Mouse (Mus musculus): ENCODE data around the gene Kri1. TPM values are rescaled to one million over a fixed set of nuclear protein-coding genes. Genes with fewer than 3 reads are reported as not detected.
A peak's percentile ranks its signal among the peaks of the same experiment; 100 is the strongest.

Gene Kri1
- polyA plus RNA-seq, 1 experiment from 2014 or later: 8.9 TPM

GRCm38 (mm10) chr9:21250509-21250908 is 37.3 kb downstream of the Kri1 start:
- no peak for DNase-seq (ENCODE audit: low spot score)
- Histone ChIP-seq H3K4me3 (ENCODE audit: low read depth, low read length) (no peak overlapping the region), H3K4me1 (ENCODE audit: insufficient read depth, low read depth, low read length) (no peaks in the 10 kb centered on the region), H3K9me3 (ENCODE audit: low read length) (no peaks in the 10 kb centered on the region), H3K4me2 (replicated peaks; ENCODE audit: low read depth, low read length) (no peak overlapping the region), H3K27ac (ENCODE audit: low read length) (no peak overlapping the region), H3K9ac (replicated peaks; ENCODE audit: low read depth) (no peak overlapping the region), H3K27me3 (replicated peaks; ENCODE audit: insufficient read depth, low read length) (peaks cover 26% of the 10 kb centered on the region; the same call in 1 of the 2 replicates), H3K36me3 (ENCODE audit: insufficient read depth, low read length) (no peaks in the 10 kb centered on the region)
- TF ChIP-seq CTCF (IDR thresholded peaks at IDR 0.05) (no peak), EP300 (IDR thresholded peaks at IDR 0.05) (no peak)
- WGBS: 33% methylated on average over 2 of the region's 2 CpGs
- no peak for ATAC-seq

DNA sequence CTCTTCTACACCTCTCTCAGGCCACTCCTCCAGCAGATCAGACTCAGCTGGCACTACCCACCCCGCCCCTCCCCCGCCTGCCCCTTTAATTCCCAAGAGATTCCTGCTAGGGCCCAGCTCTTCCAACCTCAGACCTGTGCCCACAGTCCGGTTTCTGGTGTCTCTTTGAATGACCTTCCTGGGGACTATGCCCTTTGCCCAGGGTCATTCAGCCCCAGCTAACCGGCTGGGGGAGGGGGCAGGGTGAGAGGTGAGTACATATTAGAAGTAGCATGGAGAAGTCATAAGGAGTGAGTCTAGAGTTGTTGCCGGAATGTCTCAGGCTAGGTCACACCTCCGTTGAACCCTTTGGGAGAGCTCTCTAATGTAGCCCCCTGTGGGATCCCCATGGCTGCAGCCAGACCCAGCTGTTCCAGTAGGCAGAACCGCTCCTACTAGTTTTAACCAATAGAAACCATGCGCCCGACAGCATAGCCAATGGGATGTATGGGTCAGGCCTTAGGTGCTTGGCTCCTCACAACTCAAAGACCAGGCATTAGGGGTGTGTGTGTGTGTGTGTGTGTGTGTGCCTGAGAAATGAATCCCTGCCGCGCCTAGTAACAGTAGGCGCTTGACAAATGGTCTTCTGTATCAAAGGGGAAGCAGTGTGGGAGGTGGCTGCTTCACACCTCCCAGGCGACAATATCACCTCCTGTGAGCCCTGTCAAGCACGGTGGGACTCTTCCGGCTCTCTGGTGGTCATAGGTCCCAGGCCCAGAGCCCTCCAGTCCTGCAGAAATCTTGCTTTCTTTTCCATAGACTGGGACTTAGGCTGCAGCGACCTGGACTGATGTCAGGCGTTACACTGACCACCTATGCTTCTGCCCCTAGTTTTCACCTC is 37.9 kb downstream of the Kri1 start:
- H3K27me3 ChIP-seq (replicated peaks; ENCODE audit: insufficient read depth, low read length): peaks cover 30% of the 10 kb centered on the region

DNA sequence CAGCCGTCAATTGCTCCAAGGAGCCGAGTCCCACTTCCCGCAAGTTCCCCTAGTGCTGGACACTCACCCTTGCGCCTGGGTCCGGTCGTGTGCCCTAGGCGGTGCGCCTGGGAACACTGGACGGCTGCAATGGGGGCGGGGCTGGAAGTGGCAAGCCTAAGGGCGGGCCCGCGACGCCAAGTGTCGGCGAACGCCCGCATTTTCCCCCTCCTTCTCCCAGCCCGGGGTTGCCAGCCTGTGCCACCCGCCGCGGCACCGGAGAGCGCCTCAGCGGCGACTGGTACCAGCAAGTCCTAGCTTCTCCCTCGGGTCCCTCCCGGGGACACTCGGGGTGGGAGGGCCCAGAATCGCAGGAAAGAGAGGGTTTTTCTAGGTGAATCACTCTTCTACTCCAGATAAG is 39.4 kb downstream of the Kri1 start, which contains the start of gene S1pr5:
TSS of gene S1pr5 (minus strand) at position 118 of the 400 bp plus-strand sequence.
- H3K27me3 ChIP-seq (replicated peaks; ENCODE audit: insufficient read depth, low read length): peaks cover 46% of the 10 kb centered on the region
- no peaks in the 10 kb centered on the region for H3K36me3 ChIP-seq (ENCODE audit: insufficient read depth, low read length)
- no peak for TF ChIP-seq CTCF (IDR thresholded peaks at IDR 0.05)
- TF ChIP-seq EP300 (IDR thresholded peaks at IDR 0.05): no peak
- H3K9me3 ChIP-seq (ENCODE audit: low read length): no peaks in the 10 kb centered on the region
- H3K4me2 ChIP-seq (replicated peaks; ENCODE audit: low read depth, low read length): peak within 1 kb of the TSS; percentile 47
- H3K4me3 ChIP-seq (ENCODE audit: low read depth, low read length): peak within 1 kb of the TSS; percentile 24
- no peak within 1 kb of the TSS for H3K9ac ChIP-seq (replicated peaks; ENCODE audit: low read depth)
- H3K27ac ChIP-seq (ENCODE audit: low read length): no peak within 1 kb of the TSS
- ATAC-seq: peak; percentile 77
- under 1% methylated on average over 22 of the region's 30 CpGs for WGBS
- peaks cover 10% of the 10 kb centered on the region; the same call in 1 of the 2 replicates for H3K4me1 ChIP-seq (ENCODE audit: insufficient read depth, low read depth, low read length)
- DNase-seq (ENCODE audit: low spot score): peak; percentile 64

More for the DNA sequence above, 37.9 kb downstream of the Kri1 start:
- Histone ChIP-seq H3K36me3 (ENCODE audit: insufficient read depth, low read length) (no peaks in the 10 kb centered on the region), H3K4me3 (ENCODE audit: low read depth, low read length) (no peak overlapping the region), H3K9me3 (ENCODE audit: low read length) (no peaks in the 10 kb centered on the region), H3K27ac (ENCODE audit: low read length) (no peak overlapping the region), H3K4me1 (ENCODE audit: insufficient read depth, low read depth, low read length) (peaks cover 1% of the 10 kb centered on the region; the same call in 1 of the 2 replicates), H3K4me2 (replicated peaks; ENCODE audit: low read depth, low read length) (no peak overlapping the region), H3K9ac (replicated peaks; ENCODE audit: low read depth) (no peak overlapping the region)
- DNase-seq (ENCODE audit: low spot score): no peak
- ATAC-seq: peak; percentile 35
- no peak for TF ChIP-seq CTCF (IDR thresholded peaks at IDR 0.05)
- no peak for TF ChIP-seq EP300 (IDR thresholded peaks at IDR 0.05)
- 18% methylated on average over 17 of the region's 17 CpGs for WGBS

DNA sequence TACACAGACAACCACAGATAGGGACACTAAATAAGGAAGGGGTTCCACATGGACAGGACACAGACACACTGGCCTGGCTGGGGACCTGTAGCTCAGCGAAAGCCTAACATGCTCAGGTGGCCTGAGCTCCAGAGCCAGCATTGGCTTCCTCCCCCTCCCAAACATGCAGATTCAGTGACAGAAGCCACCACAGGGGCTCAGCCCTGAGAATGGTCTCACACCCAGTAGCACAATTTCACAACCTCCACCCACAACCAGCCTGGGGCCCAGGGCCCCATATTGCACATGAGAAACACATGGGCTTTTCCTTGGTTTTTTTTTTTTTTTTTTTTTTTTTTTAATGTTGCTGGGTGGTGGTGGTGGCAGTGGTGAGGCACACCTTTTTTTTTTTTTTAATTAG is 41.4 kb downstream of the Kri1 start:
- Histone ChIP-seq H3K4me2 (replicated peaks; ENCODE audit: low read depth, low read length) (no peak overlapping the region), H3K9me3 (ENCODE audit: low read length) (no peaks in the 10 kb centered on the region), H3K4me3 (ENCODE audit: low read depth, low read length) (no peak overlapping the region), H3K4me1 (ENCODE audit: insufficient read depth, low read depth, low read length) (peaks cover 10% of the 10 kb centered on the region; the same call in 1 of the 2 replicates), H3K27ac (ENCODE audit: low read length) (no peak overlapping the region), H3K9ac (replicated peaks; ENCODE audit: low read depth) (no peak overlapping the region), H3K36me3 (ENCODE audit: insufficient read depth, low read length) (no peaks in the 10 kb centered on the region), H3K27me3 (replicated peaks; ENCODE audit: insufficient read depth, low read length) (peaks cover 47% of the 10 kb centered on the region)
- no peak for ATAC-seq
- no peak for DNase-seq (ENCODE audit: low spot score)
- TF ChIP-seq EP300 (IDR thresholded peaks at IDR 0.05) (no peak), CTCF (IDR thresholded peaks at IDR 0.05) (no peak)
- 93% methylated on average over 1 of the region's 1 CpGs for WGBS

- Histone ChIP-seq H3K9me3 (ENCODE audit: low read length) (no peaks in the 10 kb centered on the region), H3K27me3 (replicated peaks; ENCODE audit: insufficient read depth, low read length) (peaks cover 47% of the 10 kb centered on the region), H3K4me2 (replicated peaks; ENCODE audit: low read depth, low read length) (peak overlapping the region; percentile 55), H3K9ac (replicated peaks; ENCODE audit: low read depth) (no peak overlapping the region), H3K4me1 (ENCODE audit: insufficient read depth, low read depth, low read length) (peaks cover 10% of the 10 kb centered on the region; the same call in 1 of the 2 replicates), H3K4me3 (ENCODE audit: low read depth, low read length) (peak overlapping the region; percentile 27), H3K36me3 (ENCODE audit: insufficient read depth, low read length) (no peaks in the 10 kb centered on the region; the same call in 1 of the 2 replicates), H3K27ac (ENCODE audit: low read length) (no peak overlapping the region)
- WGBS: 3% methylated on average over 16 of the region's 16 CpGs
- ATAC-seq (no peak), DNase-seq (ENCODE audit: low spot score) (no peak)
- TF ChIP-seq EP300 (IDR thresholded peaks at IDR 0.05) (no peak), CTCF (IDR thresholded peaks at IDR 0.05) (no peak)
Measured at GRCm38 (mm10) chr9:21245113-21245487, 42.7 kb downstream of the Kri1 start.

DNA sequence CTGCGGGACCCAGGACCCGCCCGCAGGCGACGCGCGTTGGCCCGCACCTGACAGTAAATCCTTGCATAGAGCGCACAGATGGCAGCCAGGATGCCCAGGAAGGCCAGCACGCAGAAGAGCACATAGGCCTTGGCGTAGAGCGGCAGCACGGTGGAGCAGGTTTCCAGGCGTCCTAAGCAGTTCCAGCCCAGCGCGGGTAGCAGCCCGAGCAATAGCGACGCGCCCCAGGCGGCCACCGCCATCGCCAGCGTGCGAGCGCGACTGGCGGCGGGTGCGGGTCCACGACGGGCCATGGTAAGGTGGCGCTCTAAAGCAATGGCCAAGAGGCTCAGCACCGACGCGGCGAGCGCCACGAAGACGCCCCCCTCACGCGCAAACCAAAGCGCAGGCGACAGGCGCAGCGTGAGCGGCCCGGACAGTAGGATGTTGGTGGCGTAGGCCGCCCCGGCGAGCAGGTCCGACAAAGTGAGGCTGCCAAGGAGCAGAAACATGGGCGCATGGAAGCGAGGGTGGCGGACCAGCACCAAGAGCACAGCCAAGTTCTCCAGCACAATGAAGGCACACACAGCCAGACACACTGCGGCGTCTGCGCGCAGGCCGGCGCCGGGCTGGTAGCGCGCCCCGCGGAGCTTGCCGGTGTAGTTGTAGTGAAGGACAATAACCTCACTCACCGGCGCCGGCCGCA is 43.2 kb downstream of the Kri1 start:
- no peak for DNase-seq (ENCODE audit: low spot score)
- Histone ChIP-seq H3K27ac (ENCODE audit: low read length) (no peak overlapping the region), H3K4me3 (ENCODE audit: low read depth, low read length) (peak overlapping the region; percentile 27), H3K9ac (replicated peaks; ENCODE audit: low read depth) (no peak overlapping the region), H3K9me3 (ENCODE audit: low read length) (no peaks in the 10 kb centered on the region), H3K4me1 (ENCODE audit: insufficient read depth, low read depth, low read length) (peaks cover 10% of the 10 kb centered on the region; the same call in 1 of the 2 replicates), H3K36me3 (ENCODE audit: insufficient read depth, low read length) (no peaks in the 10 kb centered on the region; the same call in 1 of the 2 replicates), H3K4me2 (replicated peaks; ENCODE audit: low read depth, low read length) (peak overlapping the region; percentile 55), H3K27me3 (replicated peaks; ENCODE audit: insufficient read depth, low read length) (peaks cover 44% of the 10 kb centered on the region)
- ATAC-seq: no peak; the same call in 1 of the 2 replicates
- TF ChIP-seq EP300 (IDR thresholded peaks at IDR 0.05) (no peak), CTCF (IDR thresholded peaks at IDR 0.05) (no peak)
- WGBS: 3% methylated on average over 70 of the region's 72 CpGs

Measured in lung, postnatal 0 days (tissue).